Mouse (Mus musculus): ENCODE measurements at regions not wholly inside any gene's neighbourhood (a gene's known extent, or its start where the extent isn't known, plus 50 kb on each side); places are given as distances from the start of the nearest gene placed in this dataset.

GRCm38 (mm10) chr3:60407426-60407825 lies 65.2 kb upstream of the Mbnl1 start:
- Histone ChIP-seq H3K27me3 (ENCODE audit: insufficient read depth, poor library complexity, severe bottlenecking) (no peaks in the 10 kb centered on the region), H3K36me3 (no peaks in the 10 kb centered on the region), H3K27ac (no peak overlapping the region), H3K9me3 (no peaks in the 10 kb centered on the region), H3K4me1 (peaks cover 8% of the 10 kb centered on the region; the same call in 1 of the 2 replicates), H3K4me3 (no peak overlapping the region)
- 88% methylated on average over 2 of the region's 2 CpGs for WGBS
- DNase-seq (ENCODE audit: low spot score) = no peak

- H3K4me3 ChIP-seq = no peak overlapping the region
- no peaks in the 10 kb centered on the region for H3K27me3 ChIP-seq (ENCODE audit: insufficient read depth, poor library complexity, severe bottlenecking)
- no peaks in the 10 kb centered on the region for H3K36me3 ChIP-seq
- peaks cover 8% of the 10 kb centered on the region; the same call in 1 of the 2 replicates for H3K4me1 ChIP-seq
- no peak for DNase-seq (ENCODE audit: low spot score)
- WGBS = 69% methylated on average over 1 of the region's 1 CpGs
- no peaks in the 10 kb centered on the region for H3K9me3 ChIP-seq
- no peak overlapping the region for H3K27ac ChIP-seq
These were observed 64.7 kb upstream of the Mbnl1 start for GRCm38 (mm10) chr3:60407906-60408305.

- 20% methylated on average over 7 of the region's 7 CpGs for WGBS
- Histone ChIP-seq H3K27ac (peak overlapping the region; percentile 78), H3K36me3 (no peaks in the 10 kb centered on the region), H3K4me3 (peak overlapping the region; percentile 46), H3K9me3 (no peaks in the 10 kb centered on the region), H3K4me1 (peaks cover 8% of the 10 kb centered on the region; the same call in 1 of the 2 replicates), H3K27me3 (ENCODE audit: insufficient read depth, poor library complexity, severe bottlenecking) (no peaks in the 10 kb centered on the region)
- no peak for DNase-seq (ENCODE audit: low spot score)
These were observed 63.9 kb upstream of the Mbnl1 start for GRCm38 (mm10) chr3:60408553-60409282.

- Histone ChIP-seq H3K27me3 (ENCODE audit: insufficient read depth, poor library complexity, severe bottlenecking) (no peaks in the 10 kb centered on the region), H3K9me3 (no peaks in the 10 kb centered on the region), H3K27ac (peak overlapping the region; percentile 78; the same call in 1 of the 2 replicates), H3K4me1 (peaks cover 8% of the 10 kb centered on the region; the same call in 1 of the 2 replicates), H3K4me3 (no peak overlapping the region), H3K36me3 (no peaks in the 10 kb centered on the region)
- DNase-seq (ENCODE audit: low spot score) = no peak
These were observed 63.4 kb upstream of the Mbnl1 start for GRCm38 (mm10) chr3:60409283-60409633.

- DNase-seq (ENCODE audit: low spot score) = no peak
- 71% methylated on average over 1 of the region's 1 CpGs for WGBS
- no peaks in the 10 kb centered on the region for H3K36me3 ChIP-seq
These were observed 60.9 kb upstream of the Mbnl1 start for GRCm38 (mm10) chr3:60411746-60412145.

GRCm38 (mm10) chr3:60412206-60412605 lies 60.4 kb upstream of the Mbnl1 start:
- DNase-seq (ENCODE audit: low spot score) = no peak
- no peak overlapping the region for H3K27ac ChIP-seq
- no peaks in the 10 kb centered on the region for H3K36me3 ChIP-seq
- no peaks in the 10 kb centered on the region for H3K9me3 ChIP-seq
- peaks cover 8% of the 10 kb centered on the region; the same call in 1 of the 2 replicates for H3K4me1 ChIP-seq
- no peaks in the 10 kb centered on the region for H3K27me3 ChIP-seq (ENCODE audit: insufficient read depth, poor library complexity, severe bottlenecking)
- H3K4me3 ChIP-seq = no peak overlapping the region

More at GRCm38 (mm10) chr3:60411746-60412145, 60.9 kb upstream of the Mbnl1 start:
- H3K9me3 ChIP-seq = no peaks in the 10 kb centered on the region
- H3K4me3 ChIP-seq = no peak overlapping the region
- H3K27ac ChIP-seq = no peak overlapping the region
- H3K4me1 ChIP-seq = peaks cover 8% of the 10 kb centered on the region; the same call in 1 of the 2 replicates
- no peaks in the 10 kb centered on the region for H3K27me3 ChIP-seq (ENCODE audit: insufficient read depth, poor library complexity, severe bottlenecking)

- Histone ChIP-seq H3K27me3 (ENCODE audit: insufficient read depth, poor library complexity, severe bottlenecking) (no peaks in the 10 kb centered on the region), H3K27ac (no peak overlapping the region), H3K4me3 (no peak overlapping the region), H3K36me3 (no peaks in the 10 kb centered on the region), H3K9me3 (no peaks in the 10 kb centered on the region), H3K4me1 (peaks cover 5% of the 10 kb centered on the region; the same call in 1 of the 2 replicates)
- DNase-seq (ENCODE audit: low spot score) = no peak
- WGBS = 44% methylated on average over 3 of the region's 3 CpGs
These were observed 58.9 kb upstream of the Mbnl1 start for GRCm38 (mm10) chr3:60413749-60414148.

GRCm38 (mm10) chr3:60417001-60417400 lies 55.6 kb upstream of the Mbnl1 start:
- H3K27ac ChIP-seq = no peak overlapping the region
- no peak for DNase-seq (ENCODE audit: low spot score)
- 83% methylated on average over 1 of the region's 1 CpGs for WGBS
- H3K4me3 ChIP-seq = no peak overlapping the region
- no peaks in the 10 kb centered on the region for H3K9me3 ChIP-seq
- H3K36me3 ChIP-seq = no peaks in the 10 kb centered on the region
- H3K4me1 ChIP-seq = no peaks in the 10 kb centered on the region
- H3K27me3 ChIP-seq (ENCODE audit: insufficient read depth, poor library complexity, severe bottlenecking) = no peaks in the 10 kb centered on the region

- H3K4me1 ChIP-seq = no peaks in the 10 kb centered on the region
- no peaks in the 10 kb centered on the region for H3K27me3 ChIP-seq (ENCODE audit: insufficient read depth, poor library complexity, severe bottlenecking)
- no peak for DNase-seq (ENCODE audit: low spot score)
- H3K9me3 ChIP-seq = no peaks in the 10 kb centered on the region
- no peaks in the 10 kb centered on the region for H3K36me3 ChIP-seq
- no peak overlapping the region for H3K27ac ChIP-seq
- H3K4me3 ChIP-seq = no peak overlapping the region
These were observed 54.0 kb upstream of the Mbnl1 start for GRCm38 (mm10) chr3:60418652-60419051.

- H3K27ac ChIP-seq = no peak overlapping the region
- no peaks in the 10 kb centered on the region for H3K27me3 ChIP-seq (ENCODE audit: insufficient read depth, poor library complexity, severe bottlenecking)
- H3K9me3 ChIP-seq = no peaks in the 10 kb centered on the region
- 88% methylated on average over 3 of the region's 3 CpGs for WGBS
- H3K4me1 ChIP-seq = no peaks in the 10 kb centered on the region
- no peaks in the 10 kb centered on the region for H3K36me3 ChIP-seq
- DNase-seq (ENCODE audit: low spot score) = no peak
- H3K4me3 ChIP-seq = no peak overlapping the region
These were observed 53.4 kb upstream of the Mbnl1 start for GRCm38 (mm10) chr3:60419216-60419615.
